Mouse (Mus musculus) thymus, postnatal 4 days (tissue): Measurements from ENCODE around the gene Plxnd1.

ENCODE experiments used
- DNase-seq: peaks from one replicate; pipeline ENCODE4 v3.0.0; 2021

The Plxnd1 gene

GRCm38 (mm10) chr6:115915601-115916445 lies 79.0 kb downstream of the Plxnd1 start:
- DNase-seq = no peak

DNA sequence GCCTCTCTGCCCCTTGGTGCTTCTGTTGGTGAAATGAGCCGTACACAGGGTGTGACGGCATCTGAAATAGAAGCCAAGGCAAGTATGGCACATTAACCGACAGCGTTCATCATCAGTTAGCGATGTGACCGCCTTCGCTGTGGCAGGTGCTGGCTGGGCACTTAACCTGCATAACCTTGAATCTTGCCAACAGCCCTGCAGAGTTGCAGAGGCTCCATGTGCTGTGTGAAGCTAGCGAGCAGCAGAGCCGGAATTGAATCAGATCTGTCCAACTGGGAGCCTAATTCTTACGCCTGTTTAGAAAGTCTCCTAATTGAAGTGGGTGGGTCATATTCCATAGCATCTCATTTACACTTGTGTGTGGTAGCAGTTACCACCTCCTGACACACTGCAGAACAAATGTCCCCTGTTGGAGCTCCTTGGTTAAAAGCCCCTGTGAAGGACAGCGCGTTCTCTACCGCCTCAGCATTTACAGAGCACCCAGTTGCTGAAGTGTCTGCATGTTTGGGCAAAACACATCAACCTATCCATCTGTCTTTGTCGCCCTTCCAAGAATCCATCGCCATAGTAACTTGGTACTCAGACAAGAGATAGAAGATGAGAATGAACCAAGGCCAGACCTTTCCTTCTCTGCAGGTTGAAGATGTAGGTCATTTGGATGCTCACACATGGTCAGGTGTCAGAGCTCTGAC lies 80.1 kb downstream of the Plxnd1 start:
- no peak for DNase-seq

DNA sequence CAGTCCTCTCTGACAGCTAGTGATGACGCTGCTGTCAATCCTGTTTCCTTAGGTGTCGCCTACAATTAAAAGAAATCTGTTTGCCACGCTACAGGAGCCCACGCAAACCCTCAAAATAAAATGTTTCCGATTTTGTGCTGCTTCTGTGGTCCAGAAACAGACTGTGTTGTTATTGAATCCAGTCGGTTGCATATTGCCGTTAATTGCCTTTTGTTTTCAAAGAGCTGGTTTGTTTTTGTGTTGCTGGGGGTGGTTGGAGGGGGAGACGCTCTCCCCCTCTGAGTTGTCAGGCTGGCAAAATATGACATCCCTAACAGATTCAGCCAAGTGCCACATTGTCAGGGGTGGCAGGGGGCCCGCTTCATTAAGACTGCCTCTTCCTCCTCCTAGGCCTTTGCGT lies 81.3 kb downstream of the Plxnd1 start:
- DNase-seq = no peak

- no peak for DNase-seq
Measured at GRCm38 (mm10) chr6:115911763-115912162, 83.0 kb downstream of the Plxnd1 start.

GRCm38 (mm10) chr6:115909940-115910339 lies 84.9 kb downstream of the Plxnd1 start:
- DNase-seq = peak; percentile 47

DNA sequence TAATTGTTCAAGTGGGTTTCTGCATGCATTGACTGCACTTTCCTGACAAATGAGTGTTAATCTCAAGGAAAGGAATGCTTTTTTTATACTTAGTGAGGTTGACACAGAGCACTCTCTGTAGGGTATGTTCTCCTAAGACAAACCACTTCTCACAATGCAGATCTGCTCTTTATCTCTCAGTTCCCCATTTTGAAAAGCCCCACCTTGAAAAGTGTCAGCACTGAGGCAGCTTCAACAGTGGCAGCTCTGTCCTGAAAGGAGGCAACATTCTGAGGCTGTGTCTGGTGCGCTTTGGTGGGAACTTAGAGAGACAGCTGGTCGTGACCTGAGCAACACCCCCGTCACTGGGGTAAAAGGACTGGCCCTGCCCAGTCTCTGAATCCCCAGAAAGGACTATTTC lies 85.8 kb downstream of the Plxnd1 start:
- no peak for DNase-seq

DNA sequence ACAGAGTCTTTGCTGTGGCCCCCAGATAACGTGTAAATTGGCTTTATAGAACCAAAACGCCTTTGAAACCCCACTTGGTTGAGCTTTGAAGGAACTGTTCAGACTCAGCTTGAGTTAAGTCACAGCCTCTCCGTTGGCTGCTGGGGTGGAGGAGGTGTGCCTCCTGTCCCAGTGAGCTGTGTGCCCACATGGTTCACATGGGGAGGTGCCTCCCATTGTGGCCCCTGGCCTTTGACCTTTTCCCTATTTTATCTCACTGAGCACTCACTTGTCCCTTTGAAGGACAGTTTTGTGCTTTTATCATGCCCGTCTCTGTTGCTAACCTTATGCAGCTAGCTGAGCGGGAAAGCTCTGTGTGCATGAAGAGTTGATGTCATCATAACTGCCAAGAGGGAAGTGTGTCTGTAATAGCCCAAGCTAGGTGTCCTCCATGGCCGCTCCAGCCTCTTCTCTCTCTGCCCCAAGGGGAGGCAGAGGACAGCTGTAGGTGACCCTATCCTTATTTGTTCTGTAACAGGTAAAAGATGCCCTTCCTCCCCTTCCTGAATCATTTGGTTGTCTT lies 86.3 kb downstream of the Plxnd1 start:
- DNase-seq = no peak

DNA sequence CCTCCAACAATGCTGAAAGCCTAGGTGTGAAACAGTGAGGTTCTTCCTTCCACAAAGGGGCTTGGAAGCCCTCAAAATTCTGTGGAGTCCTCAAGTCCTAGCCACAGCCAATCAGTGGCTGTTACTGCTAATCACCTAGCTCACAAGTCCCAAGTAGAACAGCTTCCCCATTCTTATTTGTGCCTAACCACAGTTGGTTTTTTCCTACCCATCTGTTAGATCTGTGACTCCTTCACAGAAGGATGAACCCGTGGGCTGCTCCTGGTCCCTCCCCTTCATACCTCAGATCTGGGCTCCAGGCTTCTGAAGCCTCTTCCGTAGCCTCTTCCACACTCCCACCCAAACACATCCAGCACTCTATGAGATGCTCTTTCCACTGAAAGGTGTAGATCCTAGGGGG lies 87.9 kb downstream of the Plxnd1 start:
- no peak for DNase-seq

DNA sequence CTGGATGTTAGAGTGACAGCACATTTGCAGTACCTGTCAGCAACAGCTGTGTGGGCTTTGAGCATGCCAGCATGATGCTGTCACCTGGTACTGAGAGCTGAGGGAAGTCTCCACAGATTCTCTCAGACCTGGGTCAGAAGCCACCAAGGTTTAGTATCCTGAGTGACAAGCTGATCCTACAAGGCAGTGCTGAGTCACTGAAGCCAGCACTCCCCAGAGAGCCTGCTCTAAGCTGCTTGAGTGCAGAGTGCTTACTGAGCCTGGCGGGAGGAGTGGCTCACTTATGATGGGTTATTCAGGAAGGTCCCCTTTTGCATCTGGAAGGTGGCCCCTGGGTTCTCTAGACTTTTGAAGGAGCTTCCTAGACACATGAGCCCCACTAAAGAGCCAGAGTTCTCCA lies 88.3 kb downstream of the Plxnd1 start:
- DNase-seq = no peak

DNA sequence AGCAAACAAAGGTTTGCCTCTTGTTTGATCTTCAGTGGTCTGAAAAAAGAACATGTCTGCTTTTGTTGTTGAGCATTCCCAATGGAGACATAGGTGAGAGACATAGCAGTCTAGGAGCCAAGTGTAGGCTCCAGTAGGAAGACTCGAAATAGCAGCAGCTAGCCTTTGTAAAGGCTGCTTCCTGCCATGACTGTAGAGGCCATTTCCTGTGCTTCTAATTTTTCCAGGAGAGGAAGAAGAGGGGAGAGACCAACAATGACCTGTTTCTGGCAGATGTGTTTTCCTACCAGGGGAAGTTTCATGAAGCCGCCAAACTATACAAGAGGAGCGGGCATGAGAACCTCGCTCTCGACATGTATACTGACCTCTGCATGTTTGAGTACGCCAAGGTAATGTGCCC lies 89.2 kb downstream of the Plxnd1 start:
- no peak for DNase-seq
